Mouse (Mus musculus) MEL (cell line): ENCODE data around the gene Slc30a1. TPM values are rescaled to one million over a fixed set of nuclear protein-coding genes. Genes with fewer than 3 reads are reported as not detected.

ENCODE experiments used
- DNase-seq: peaks from one replicate; pipeline ENCODE4 v3.0.0; 2011; ENCODE audit warnings: low read depth, low spot score
- H3K27ac ChIP-seq: 2 replicates; pipeline ENCODE4 v1.5.1; 2012; ENCODE audit warnings: low read depth, mild to moderate bottlenecking, control low read depth, low read length, moderate library complexity; ENCODE audit not compliant: control insufficient read depth
- H3K27me3 ChIP-seq, 2 experiments: fragments of 150-350 bp in 1 of 2; sonication (generic) in 1 of 2; 2 replicates each; pipeline ENCODE4 v1.6.1; 2012; ENCODE audit warnings: low read length in 2 of 2, mild to moderate bottlenecking in 2 of 2, improper control_type of control experiment in 1 of 2, moderate library complexity in 1 of 2; ENCODE audit not compliant: insufficient read depth in 2 of 2, control insufficient read depth in 1 of 2
- H3K36me3 ChIP-seq, 2 experiments: 2 replicates each; pipeline ENCODE4 v1.6.1; 2012 to 2014; ENCODE audit warnings: low read length in 2 of 2, improper control_type of control experiment in 1 of 2, inconsistent platforms in 1 of 2, mild to moderate bottlenecking in 1 of 2; ENCODE audit not compliant: insufficient read depth in 2 of 2, control insufficient read depth in 1 of 2
- H3K4me1 ChIP-seq, 2 experiments: fragments of 150-350 bp in 1 of 2; sonication (generic) in 1 of 2; 2 replicates each; pipeline ENCODE4 v1.6.1; 2012; ENCODE audit warnings: low read length in 2 of 2, improper control_type of control experiment in 1 of 2, mild to moderate bottlenecking in 1 of 2; ENCODE audit not compliant: insufficient read depth in 2 of 2, control insufficient read depth in 1 of 2
- H3K4me3 ChIP-seq, 2 experiments: fragments of 150-350 bp in 1 of 2; sonication (generic) in 1 of 2; 2 replicates each; pipeline ENCODE4 v1.5.1; 2012; ENCODE audit warnings: low read depth in 2 of 2, low read length in 2 of 2, mild to moderate bottlenecking in 2 of 2, moderate library complexity in 2 of 2, control low read depth in 1 of 2, improper control_type of control experiment in 1 of 2; ENCODE audit not compliant: control insufficient read depth in 1 of 2, insufficient read depth in 1 of 2
- H3K79me2 ChIP-seq: 2 replicates; pipeline ENCODE4 v1.6.1; 2012; ENCODE audit warnings: mild to moderate bottlenecking, low read length, moderate library complexity; ENCODE audit not compliant: control insufficient read depth, poor library complexity, insufficient read depth
- H3K9ac ChIP-seq: 2 replicates; pipeline ENCODE4 v1.6.1; 2012; ENCODE audit warnings: low read depth, mild to moderate bottlenecking, control low read depth, low read length, moderate library complexity; ENCODE audit not compliant: control insufficient read depth, poor library complexity, severe bottlenecking
- H3K9me3 ChIP-seq: fragments of 150-350 bp; sonication (generic); replicated peaks from 2 replicates; pipeline ENCODE4 v1.6.1; 2012; ENCODE audit warnings: mild to moderate bottlenecking, low read length, improper control_type of control experiment, moderate library complexity; ENCODE audit not compliant: insufficient read depth
- CTCF ChIP-seq, 3 experiments: IDR thresholded peaks in 2 of 3; conservative IDR thresholded peaks in 1 of 3; 2 replicates each; pipeline ENCODE4 v1.5.1; 2011 to 2012; ENCODE audit warnings: low read length in 3 of 3, low read depth in 2 of 3, mild to moderate bottlenecking in 2 of 3, improper control_type of control experiment in 1 of 3, inconsistent platforms in 1 of 3, mixed read lengths in 1 of 3, moderate library complexity in 1 of 3; ENCODE audit not compliant: control insufficient read depth in 1 of 3, insufficient read depth in 1 of 3, poor library complexity in 1 of 3, severe bottlenecking in 1 of 3
- ELF1 ChIP-seq: IDR thresholded peaks from 2 replicates; pipeline ENCODE4 v1.6.1; 2014; ENCODE audit warnings: low read depth, mild to moderate bottlenecking, inconsistent platforms, low read length, improper control_type of control experiment, moderate library complexity
- GABPA ChIP-seq: IDR thresholded peaks from 2 replicates; pipeline ENCODE4 v1.6.1; 2012; ENCODE audit warnings: low read depth, mild to moderate bottlenecking, inconsistent platforms, low read length, improper control_type of control experiment, moderate library complexity
- GATA1 ChIP-seq: IDR thresholded peaks from 2 replicates; pipeline ENCODE4 v1.6.1; 2011; ENCODE audit warnings: low read depth, low read length, improper control_type of control experiment
- HCFC1 ChIP-seq: IDR thresholded peaks from 2 replicates; pipeline ENCODE4 v1.6.1; 2012; ENCODE audit warnings: low read depth, mild to moderate bottlenecking, inconsistent platforms, low read length, improper control_type of control experiment, moderate library complexity
- MAFK ChIP-seq: IDR thresholded peaks from 2 replicates; pipeline ENCODE4 v1.6.1; 2011; ENCODE audit warnings: low read depth, mild to moderate bottlenecking, low read length, improper control_type of control experiment, borderline replicate concordance
- NELFE ChIP-seq: IDR thresholded peaks from 2 replicates; pipeline ENCODE4 v1.6.1; 2011; ENCODE audit warnings: low read depth, low read length, improper control_type of control experiment
- POLR2AphosphoS2 ChIP-seq: IDR thresholded peaks from 2 replicates; pipeline ENCODE4 v1.6.1; 2011; ENCODE audit warnings: low read length, improper control_type of control experiment
- TAL1 ChIP-seq: IDR thresholded peaks from 2 replicates; pipeline ENCODE4 v1.6.1; 2012; ENCODE audit warnings: mild to moderate bottlenecking, inconsistent platforms, low read length, moderate library complexity, mixed read lengths
- TCF12 ChIP-seq: IDR thresholded peaks from 2 replicates; pipeline ENCODE4 v1.6.1; 2014; ENCODE audit warnings: low read depth, mild to moderate bottlenecking, inconsistent platforms, low read length, improper control_type of control experiment, moderate library complexity
- ZKSCAN1 ChIP-seq: IDR thresholded peaks from 2 replicates; pipeline ENCODE4 v1.6.1; 2012; ENCODE audit warnings: low read depth, mild to moderate bottlenecking, inconsistent platforms, low read length, improper control_type of control experiment, moderate library complexity
- ZMIZ1 ChIP-seq: IDR thresholded peaks from 2 replicates; pipeline ENCODE4 v1.6.1; 2012; ENCODE audit warnings: low read depth, mild to moderate bottlenecking, inconsistent platforms, low read length, improper control_type of control experiment, moderate library complexity
- ZNF384 ChIP-seq: IDR thresholded peaks from 2 replicates; pipeline ENCODE4 v1.6.1; 2012; ENCODE audit warnings: low read depth, mild to moderate bottlenecking, inconsistent platforms, low read length, improper control_type of control experiment
- polyA plus RNA-seq, 2 experiments: library from polyadenylated mRNA; stranded (reverse) in 1 of 2; unstranded in 1 of 2; fragments of >175 nt in 1 of 2; fragments of >200 nt in 1 of 2; gene quantifications; 2 replicates each; pipeline versions ENCODE4 v1.2.1 to v1.2.4; 2012; ENCODE audit warnings: low replicate concordance in 2 of 2, low read depth in 1 of 2; ENCODE audit not compliant: insufficient read length in 2 of 2, insufficient read depth in 1 of 2, missing spikeins in 1 of 2
- total RNA-seq: library from RNA; depleted of rRNA; stranded (reverse); fragments of 300-350 nt; gene quantifications from 2 replicates; pipeline ENCODE4 v1.2.3, GENCODE M21; 2012

The Slc30a1 gene
- total and polyA plus RNA-seq, 3 experiments: 10.4 to 10.7 TPM; not detected in 1

- Histone ChIP-seq H3K4me1 (no peaks in the 10 kb centered on the region; a peak in 1 of 4 replicates), H3K9me3 (no peaks in the 10 kb centered on the region), H3K79me2 (no peaks in the 10 kb centered on the region), H3K27me3 (peaks cover 10 to 15% of the 10 kb centered on the region in 2 experiments), H3K4me3 (no peak overlapping the region), H3K36me3 (no peaks in the 10 kb centered on the region), H3K27ac (no peak overlapping the region), H3K9ac (no peak overlapping the region)
- TF ChIP-seq ZNF384: no peak
- no peak for TF ChIP-seq ZKSCAN1
- DNase-seq: no peak
Measured at GRCm38 (mm10) chr1:191948600-191948999, 42.0 kb downstream of the Slc30a1 start.

- Histone ChIP-seq H3K79me2 (no peaks in the 10 kb centered on the region), H3K27me3 (peaks cover 8 to 12% of the 10 kb centered on the region in 2 experiments), H3K27ac (no peak overlapping the region), H3K36me3 (no peaks in the 10 kb centered on the region)
- DNase-seq: no peak
- no peak for TF ChIP-seq TAL1
- TF ChIP-seq CTCF (IDR thresholded peaks at IDR 0.05 in 2 of 3, conservative IDR thresholded peaks at IDR 0.05 in 1 of 3; ENCODE audit: control insufficient read depth in 1 of 3, insufficient read depth in 1 of 3, low read depth in 2 of 3, low read length in 3 of 3, poor library complexity in 1 of 3, severe bottlenecking in 1 of 3): no peak
- no peak for TF ChIP-seq ZNF384
- TF ChIP-seq TCF12: no peak
- TF ChIP-seq, all 39 proteins: peak for 0
- H3K4me3 ChIP-seq: no peak overlapping the region
- H3K9ac ChIP-seq: no peak overlapping the region
- H3K4me1 ChIP-seq: no peaks in the 10 kb centered on the region; a peak in 1 of 4 replicates
- H3K9me3 ChIP-seq: no peaks in the 10 kb centered on the region
Measured at GRCm38 (mm10) chr1:191950611-191951010, 44.0 kb downstream of the Slc30a1 start.

- H3K79me2 ChIP-seq: no peaks in the 10 kb centered on the region
- no peak overlapping the region for H3K27ac ChIP-seq
- H3K4me1 ChIP-seq: no peaks in the 10 kb centered on the region
- H3K4me3 ChIP-seq: no peak overlapping the region
- no peak for DNase-seq
- TF ChIP-seq ZMIZ1 (no peak), ZKSCAN1 (no peak), NELFE (no peak), POLR2AphosphoS2 (no peak), ELF1 (no peak), MAFK (no peak), GATA1 (no peak), HCFC1 (no peak), GABPA (no peak)
- H3K9me3 ChIP-seq: no peaks in the 10 kb centered on the region
- H3K9ac ChIP-seq: no peak overlapping the region
- H3K27me3 ChIP-seq: peaks cover under 1 to 5% of the 10 kb centered on the region in 2 experiments; a peak in 3 of 4 replicates
- no peaks in the 10 kb centered on the region for H3K36me3 ChIP-seq
Measured at GRCm38 (mm10) chr1:191952733-191953335, 46.3 kb downstream of the Slc30a1 start.
